Mouse (Mus musculus): ENCODE measurements around the gene Zfp523. TPM values are rescaled to one million over a fixed set of nuclear protein-coding genes. Genes with fewer than 3 reads are reported as not detected.

Zfp523 gene
- polyA plus RNA-seq, 1 experiment from 2014 or later: 31.0 TPM

DNA sequence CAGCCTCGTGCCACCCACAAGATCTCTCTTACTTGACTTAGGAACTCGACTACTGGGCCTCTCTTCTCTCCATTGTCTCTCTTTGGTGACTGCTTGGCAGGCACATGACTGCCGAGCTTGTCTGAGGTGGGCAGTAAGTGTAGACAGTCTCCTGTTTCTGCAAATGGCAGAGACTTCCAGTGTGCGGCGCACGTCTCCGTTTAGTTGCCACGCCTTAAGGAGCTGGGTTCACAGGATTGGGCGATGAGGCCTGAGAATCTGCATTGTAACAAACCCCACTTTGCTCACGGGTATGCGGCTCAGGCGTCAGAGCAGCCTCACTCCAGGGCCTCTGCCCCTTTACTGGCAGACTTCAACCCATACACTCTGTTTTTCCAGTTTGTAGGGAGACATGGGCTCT lies 26.5 kb upstream of the Zfp523 start:
- 68% methylated on average over 12 of the region's 12 CpGs for WGBS

GRCm38 (mm10) chr17:28153095-28153494 lies 23.8 kb upstream of the Zfp523 start:
- Histone ChIP-seq H3K36me3 (ENCODE audit: control insufficient read depth, insufficient read depth, low read length) (0 out of 2 replicates have a peak, but pooled peaks cover 2% of the 10 kb centered on the region), H3K9me3 (replicated peaks; ENCODE audit: control insufficient read depth, low read length) (no peaks in the 10 kb centered on the region), H3K9ac (ENCODE audit: low read length) (no peak overlapping the region), H3K27me3 (replicated peaks; ENCODE audit: control insufficient read depth, insufficient read depth, low read length) (no peaks in the 10 kb centered on the region), H3K4me3 (ENCODE audit: low read depth, low read length) (no peak overlapping the region), H3K4me2 (ENCODE audit: low read length) (no peak overlapping the region), H3K27ac (ENCODE audit: low read depth, low read length) (no peak overlapping the region), H3K4me1 (ENCODE audit: control insufficient read depth, insufficient read depth, low read length) (no peaks in the 10 kb centered on the region)
- ATAC-seq: no peak
- DNase-seq (ENCODE audit: low spot score): no peak
- 92% methylated on average over 6 of the region's 6 CpGs for WGBS

More for the DNA sequence above, 26.5 kb upstream of the Zfp523 start:
- no peak overlapping the region for H3K27ac ChIP-seq (ENCODE audit: low read depth, low read length)
- H3K4me3 ChIP-seq (ENCODE audit: low read depth, low read length): no peak overlapping the region
- no peak overlapping the region for H3K4me2 ChIP-seq (ENCODE audit: low read length)
- DNase-seq (ENCODE audit: low spot score) (no peak), ATAC-seq (no peak)
- H3K4me1 ChIP-seq (ENCODE audit: control insufficient read depth, insufficient read depth, low read length): peaks cover 7% of the 10 kb centered on the region; the same call in 1 of the 2 replicates
- H3K9me3 ChIP-seq (replicated peaks; ENCODE audit: control insufficient read depth, low read length): no peaks in the 10 kb centered on the region
- H3K36me3 ChIP-seq (ENCODE audit: control insufficient read depth, insufficient read depth, low read length): 0 out of 2 replicates have a peak, but pooled peaks cover 2% of the 10 kb centered on the region
- no peaks in the 10 kb centered on the region for H3K27me3 ChIP-seq (replicated peaks; ENCODE audit: control insufficient read depth, insufficient read depth, low read length)
- H3K9ac ChIP-seq (ENCODE audit: low read length): no peak overlapping the region

DNA sequence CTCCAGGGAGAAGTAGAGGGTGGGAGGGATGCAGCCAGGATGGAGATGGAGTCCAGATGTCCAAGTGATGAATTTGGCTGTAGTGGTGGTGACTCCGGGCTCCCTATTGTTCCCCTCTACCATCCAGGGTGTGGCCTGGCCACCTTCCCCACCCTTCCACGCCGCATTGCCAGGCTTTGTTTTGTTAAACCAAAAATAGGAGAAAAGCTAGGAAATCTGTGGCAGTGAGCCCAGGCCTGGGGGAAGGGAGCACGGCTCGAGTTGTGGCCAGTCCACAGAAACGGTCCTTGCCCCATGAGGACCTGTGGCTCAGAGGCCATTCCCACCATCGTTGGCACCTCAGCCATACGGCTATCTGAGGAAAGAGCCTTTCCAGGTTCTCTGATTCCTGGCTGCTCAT lies 22.0 kb upstream of the Zfp523 start:
- Histone ChIP-seq H3K27me3 (replicated peaks; ENCODE audit: control insufficient read depth, insufficient read depth, low read length) (no peaks in the 10 kb centered on the region), H3K4me1 (ENCODE audit: control insufficient read depth, insufficient read depth, low read length) (no peaks in the 10 kb centered on the region), H3K27ac (ENCODE audit: low read depth, low read length) (no peak overlapping the region), H3K36me3 (ENCODE audit: control insufficient read depth, insufficient read depth, low read length) (0 out of 2 replicates have a peak, but pooled peaks cover 2% of the 10 kb centered on the region), H3K9ac (ENCODE audit: low read length) (no peak overlapping the region), H3K4me2 (ENCODE audit: low read length) (no peak overlapping the region), H3K9me3 (replicated peaks; ENCODE audit: control insufficient read depth, low read length) (no peaks in the 10 kb centered on the region), H3K4me3 (ENCODE audit: low read depth, low read length) (no peak overlapping the region)
- DNase-seq (ENCODE audit: low spot score) (no peak), ATAC-seq (no peak)
- WGBS: 90% methylated on average over 8 of the region's 8 CpGs

- Histone ChIP-seq H3K27ac (ENCODE audit: low read depth, low read length) (no peak overlapping the region), H3K4me2 (ENCODE audit: low read length) (no peak overlapping the region), H3K27me3 (replicated peaks; ENCODE audit: control insufficient read depth, insufficient read depth, low read length) (no peaks in the 10 kb centered on the region), H3K9ac (ENCODE audit: low read length) (no peak overlapping the region), H3K4me1 (ENCODE audit: control insufficient read depth, insufficient read depth, low read length) (no peaks in the 10 kb centered on the region), H3K4me3 (ENCODE audit: low read depth, low read length) (no peak overlapping the region), H3K36me3 (ENCODE audit: control insufficient read depth, insufficient read depth, low read length) (peaks cover 21% of the 10 kb centered on the region; the same call in 1 of the 2 replicates), H3K9me3 (replicated peaks; ENCODE audit: control insufficient read depth, low read length) (no peaks in the 10 kb centered on the region)
- no peak for ATAC-seq
- 35% methylated on average over 10 of the region's 10 CpGs for WGBS
- no peak for DNase-seq (ENCODE audit: low spot score)
Measured at GRCm38 (mm10) chr17:28160361-28160760, 16.6 kb upstream of the Zfp523 start.

DNA sequence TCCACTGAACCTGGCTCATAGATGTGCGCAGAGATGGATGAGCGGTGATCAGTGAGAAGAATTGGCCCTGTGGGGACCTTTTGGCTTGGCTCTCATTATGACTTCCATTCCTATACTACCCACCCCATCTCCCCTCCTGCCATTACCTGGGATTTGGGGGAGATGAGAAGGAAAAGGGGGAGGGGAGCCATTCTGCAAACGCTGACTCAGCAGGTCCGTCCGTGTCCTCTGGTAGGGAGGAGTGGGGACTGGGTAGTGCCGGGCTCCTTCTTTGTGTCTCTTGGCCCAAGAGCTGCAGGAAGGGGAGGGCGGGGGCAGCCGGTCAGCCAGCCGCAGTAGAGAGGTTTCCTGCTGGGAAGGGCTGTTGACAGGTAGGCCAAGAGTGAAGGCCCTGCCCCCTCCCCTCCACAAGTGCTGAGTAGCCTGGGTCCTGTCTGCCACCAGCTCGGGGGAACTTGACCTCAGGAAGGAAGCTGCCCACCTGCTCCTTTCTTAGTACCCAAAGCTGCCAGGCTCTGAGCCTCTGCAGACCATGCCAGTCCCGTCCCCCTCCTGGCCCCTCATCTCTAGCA lies 15.5 kb upstream of the Zfp523 start:
- Histone ChIP-seq H3K4me1 (ENCODE audit: control insufficient read depth, insufficient read depth, low read length) (no peaks in the 10 kb centered on the region), H3K9me3 (replicated peaks; ENCODE audit: control insufficient read depth, low read length) (no peaks in the 10 kb centered on the region), H3K4me3 (ENCODE audit: low read depth, low read length) (no peak overlapping the region), H3K4me2 (ENCODE audit: low read length) (no peak overlapping the region), H3K27ac (ENCODE audit: low read depth, low read length) (no peak overlapping the region), H3K9ac (ENCODE audit: low read length) (no peak overlapping the region), H3K27me3 (replicated peaks; ENCODE audit: control insufficient read depth, insufficient read depth, low read length) (no peaks in the 10 kb centered on the region), H3K36me3 (ENCODE audit: control insufficient read depth, insufficient read depth, low read length) (peaks cover 28% of the 10 kb centered on the region; the same call in 1 of the 2 replicates)
- WGBS: 26% methylated on average over 10 of the region's 11 CpGs
- ATAC-seq: no peak
- DNase-seq (ENCODE audit: low spot score): no peak

GRCm38 (mm10) chr17:28163666-28164065 lies 13.3 kb upstream of the Zfp523 start:
- Histone ChIP-seq H3K36me3 (ENCODE audit: control insufficient read depth, insufficient read depth, low read length) (peaks cover 41% of the 10 kb centered on the region; the same call in 1 of the 2 replicates), H3K27ac (ENCODE audit: low read depth, low read length) (no peak overlapping the region), H3K4me2 (ENCODE audit: low read length) (no peak overlapping the region), H3K9me3 (replicated peaks; ENCODE audit: control insufficient read depth, low read length) (no peaks in the 10 kb centered on the region), H3K27me3 (replicated peaks; ENCODE audit: control insufficient read depth, insufficient read depth, low read length) (no peaks in the 10 kb centered on the region), H3K9ac (ENCODE audit: low read length) (no peak overlapping the region), H3K4me3 (ENCODE audit: low read depth, low read length) (no peak overlapping the region), H3K4me1 (ENCODE audit: control insufficient read depth, insufficient read depth, low read length) (no peaks in the 10 kb centered on the region)
- peak; percentile 80 for DNase-seq (ENCODE audit: low spot score)
- peak; percentile 66 for ATAC-seq
- 10% methylated on average over 6 of the region's 6 CpGs for WGBS

DNA sequence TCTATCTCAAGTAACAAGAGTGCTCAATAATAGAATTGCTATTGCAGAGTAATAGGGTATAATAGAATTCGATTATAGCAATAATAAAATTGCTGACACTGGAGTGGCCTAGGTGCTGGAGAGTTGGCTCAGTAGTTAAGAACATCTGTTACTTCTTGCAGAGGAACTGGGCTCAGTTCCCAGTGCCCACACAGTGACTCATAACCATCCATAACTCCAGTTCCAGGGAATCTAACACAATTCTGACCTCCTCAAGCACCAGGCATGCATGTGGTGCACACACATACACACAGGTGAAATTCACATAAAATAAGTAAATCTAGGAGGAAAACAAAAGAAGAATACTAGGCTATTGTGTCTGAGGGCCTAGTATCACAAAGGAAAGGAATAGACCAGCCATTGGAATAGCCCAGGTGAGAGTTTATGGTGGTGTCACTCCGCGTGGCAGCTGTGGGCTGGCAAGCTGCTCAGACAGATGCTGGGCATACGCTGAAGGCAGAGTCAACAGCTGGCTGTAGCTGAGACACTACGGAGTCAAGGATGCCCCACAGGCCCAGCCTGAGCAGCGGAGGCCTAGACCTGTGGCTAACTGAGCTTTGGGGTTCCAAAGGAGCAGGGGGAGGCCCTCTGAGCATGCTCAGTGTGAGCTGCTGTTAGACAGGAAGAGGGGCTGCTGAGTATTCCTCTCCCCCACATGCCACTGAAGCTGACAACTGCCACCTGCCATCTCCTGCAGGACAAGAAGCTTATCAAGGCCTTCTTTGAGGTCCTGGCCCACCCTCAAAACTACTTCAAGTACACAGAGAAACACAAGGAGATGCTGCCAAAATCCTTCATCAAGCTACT lies 6.2 kb upstream of the Zfp523 start:
- H3K4me3 ChIP-seq (ENCODE audit: low read depth, low read length): no peak overlapping the region
- no peak overlapping the region for H3K27ac ChIP-seq (ENCODE audit: low read depth, low read length)
- ATAC-seq (no peak), DNase-seq (ENCODE audit: low spot score) (no peak)
- WGBS: 93% methylated on average over 6 of the region's 6 CpGs
- H3K27me3 ChIP-seq (replicated peaks; ENCODE audit: control insufficient read depth, insufficient read depth, low read length): no peaks in the 10 kb centered on the region
- H3K4me1 ChIP-seq (ENCODE audit: control insufficient read depth, insufficient read depth, low read length): no peaks in the 10 kb centered on the region
- H3K36me3 ChIP-seq (ENCODE audit: control insufficient read depth, insufficient read depth, low read length): peaks cover 31% of the 10 kb centered on the region; the same call in 1 of the 2 replicates
- no peak overlapping the region for H3K4me2 ChIP-seq (ENCODE audit: low read length)
- no peaks in the 10 kb centered on the region for H3K9me3 ChIP-seq (replicated peaks; ENCODE audit: control insufficient read depth, low read length)
- no peak overlapping the region for H3K9ac ChIP-seq (ENCODE audit: low read length)

DNA sequence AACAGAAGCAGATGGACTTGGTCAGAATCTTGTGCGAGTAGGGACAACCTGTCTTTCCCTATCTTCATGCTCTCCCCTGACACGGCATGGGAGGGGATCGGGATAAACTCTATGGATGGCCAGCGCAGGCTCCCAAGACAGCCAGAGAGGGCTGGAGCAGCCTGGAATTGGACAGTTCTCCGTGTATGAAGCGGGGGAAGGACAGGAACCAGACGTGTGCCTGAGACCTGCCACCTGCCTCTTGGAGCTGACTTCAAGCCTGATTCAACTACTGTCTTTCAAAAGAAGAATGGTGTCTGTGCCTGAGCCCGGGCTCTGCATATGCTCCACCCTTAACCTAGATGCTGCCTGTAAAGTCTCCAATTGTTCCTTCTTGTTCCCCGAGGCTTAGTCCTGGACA lies 4.2 kb upstream of the Zfp523 start:
- ATAC-seq (no peak), DNase-seq (ENCODE audit: low spot score) (no peak)
- Histone ChIP-seq H3K9me3 (replicated peaks; ENCODE audit: control insufficient read depth, low read length) (no peaks in the 10 kb centered on the region), H3K27me3 (replicated peaks; ENCODE audit: control insufficient read depth, insufficient read depth, low read length) (no peaks in the 10 kb centered on the region), H3K4me1 (ENCODE audit: control insufficient read depth, insufficient read depth, low read length) (peaks cover 6% of the 10 kb centered on the region), H3K4me3 (ENCODE audit: low read depth, low read length) (no peak overlapping the region), H3K27ac (ENCODE audit: low read depth, low read length) (no peak overlapping the region), H3K36me3 (ENCODE audit: control insufficient read depth, insufficient read depth, low read length) (peaks cover 21% of the 10 kb centered on the region; the same call in 1 of the 2 replicates), H3K9ac (ENCODE audit: low read length) (no peak overlapping the region), H3K4me2 (ENCODE audit: low read length) (no peak overlapping the region)
- 75% methylated on average over 9 of the region's 9 CpGs for WGBS

All from forebrain, embryonic 14.5 days (tissue).